Comparison of ENCODE assay signal across 18 mouse cellular contexts in the genomic region with DNA sequence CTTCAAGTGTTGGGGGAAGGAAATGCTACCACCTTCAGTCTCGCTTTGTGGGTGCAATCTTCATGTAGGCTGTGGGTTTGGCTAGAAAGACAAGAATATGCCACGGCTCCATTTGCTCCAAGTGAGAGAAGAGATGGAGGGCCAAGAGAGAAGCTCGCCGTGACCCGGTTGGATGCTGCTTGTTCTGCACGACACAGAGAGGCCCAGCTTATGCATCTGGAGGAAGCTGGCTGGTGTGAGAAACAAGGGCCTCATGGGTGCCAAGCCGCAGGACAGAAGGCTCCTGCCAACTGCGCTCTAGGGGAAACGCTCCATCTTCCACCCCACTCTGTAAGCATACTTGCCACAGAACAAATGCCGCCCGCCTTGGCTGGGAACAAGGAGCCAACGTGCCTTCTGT.
DNase-seq lines count a peak whose midpoint lies in the region; TF ChIP-seq lines count a peak whose summit lies in the region.
"Had no signal": no experiment of that assay in that cellular context is flagged by ENCODE, and none has a peak within 500 bp of the region (broad histone marks: within the 10 kb centered on the region; RNA-seq: fewer than 3 reads in every experiment).

No protein-coding gene starts in this region.

- no peak for TF ChIP-seq POLR2A in ES-Bruce4 (IDR thresholded peaks at IDR 0.05; ENCODE audit: insufficient read depth, low read length)
- TF ChIP-seq POLR2A in kidney, adult 2 months (IDR thresholded peaks at IDR 0.05; ENCODE audit: low read depth, low read length) = no peak

- H3K9me3 ChIP-seq in ES-Bruce4 (replicated peaks; ENCODE audit: control insufficient read depth, insufficient read depth, low read length, poor library complexity, severe bottlenecking) = no peaks in the 10 kb centered on the region
- H3K9me3 ChIP-seq: embryonic facial prominence, embryonic 10.5 days; heart, embryonic 10.5 days; hindbrain, embryonic 13.5 days had no signal

- TF ChIP-seq EP300 in ES-Bruce4 (IDR thresholded peaks at IDR 0.05; ENCODE audit: insufficient read depth, low read depth, low read length) = no peak

- no peak overlapping the region for H3K27ac ChIP-seq in ES-Bruce4 (ENCODE audit: insufficient read depth, low read length)
- H3K27ac ChIP-seq in kidney, adult 2 months (ENCODE audit: insufficient read depth, low read depth, low read length) = no peak overlapping the region
- H3K27ac ChIP-seq: embryonic facial prominence, embryonic 10.5 days; heart, embryonic 10.5 days had no signal

- 91% methylated on average over 12 of the region's 12 CpGs for WGBS in kidney, adult 2 months

- TF ChIP-seq CTCF in ES-Bruce4 (IDR thresholded peaks at IDR 0.05; ENCODE audit: low read depth, low read length) = no peak
- no peak for TF ChIP-seq CTCF in kidney, adult 2 months (conservative IDR thresholded peaks at IDR 0.05; ENCODE audit: insufficient read depth, insufficient read length, low read depth, low read length)

- intact Hi-C loops in left cerebral cortex, postnatal 4 days (cut with DNase I) = no loop called here

- no peaks in the 10 kb centered on the region for H3K36me3 ChIP-seq in ES-Bruce4 (ENCODE audit: control insufficient read depth, insufficient read depth, low read length, poor library complexity, severe bottlenecking)
- H3K36me3 ChIP-seq in kidney, adult 2 months (ENCODE audit: control insufficient read depth, insufficient read depth, low read length) = no peaks in the 10 kb centered on the region
- H3K36me3 ChIP-seq: embryonic facial prominence, embryonic 10.5 days; heart, embryonic 10.5 days; hindbrain, embryonic 13.5 days had no signal

- DNase-seq in frontal cortex, postnatal 36 days (ENCODE audit: low spot score in 2 of 2) = peak; percentile 7 to 25
- DNase-seq in frontal cortex, postnatal 10 days (ENCODE audit: low spot score in 2 of 2) = no peak
- DNase-seq in left cerebral cortex, adult 18-20 months (ENCODE audit: low spot score in 2 of 2) = peak; percentile 15 to 21
- DNase-seq in left cerebral cortex, postnatal 4 days = no peak
- peak; percentile 32 to 38 for DNase-seq in right cerebral cortex, postnatal 10 days (ENCODE audit: low spot score in 2 of 2)
- DNase-seq in kidney, adult 2 months = no peak
- no peak for DNase-seq in cerebellum, adult 9-10 months
- DNase-seq: adrenal gland, adult 2 months; adrenal gland, postnatal 25 days; cerebellum, adult 8-10 months; gastrocnemius, postnatal 36 days; heart, adult 18-20 months; heart, postnatal 10 days had no signal

- 0 out of 2 replicates have a peak overlapping the region, but pooled peaks have one; percentile 9 for H3K4me3 ChIP-seq in ES-Bruce4 (ENCODE audit: low read depth, low read length)
- no peak overlapping the region for H3K4me3 ChIP-seq in kidney, adult 2 months (ENCODE audit: insufficient read depth, low read depth, low read length)
- H3K4me3 ChIP-seq: embryonic facial prominence, embryonic 10.5 days; heart, embryonic 10.5 days; hindbrain, embryonic 13.5 days had no signal

- no peak overlapping the region for H3K9ac ChIP-seq in ES-Bruce4 (ENCODE audit: low read depth, poor library complexity, severe bottlenecking)
- H3K9ac ChIP-seq: hindbrain, embryonic 13.5 days had no signal

- H3K4me1 ChIP-seq in ES-Bruce4 (ENCODE audit: control insufficient read depth, insufficient read depth, low read length) = no peaks in the 10 kb centered on the region
- H3K4me1 ChIP-seq in kidney, adult 2 months (ENCODE audit: control insufficient read depth, insufficient read depth, low read length) = no peaks in the 10 kb centered on the region

- H3K27me3 ChIP-seq in ES-Bruce4 (ENCODE audit: control insufficient read depth, insufficient read depth, low read length, poor library complexity, severe bottlenecking) = no peaks in the 10 kb centered on the region
- no peaks in the 10 kb centered on the region for H3K27me3 ChIP-seq in kidney, adult 2 months (replicated peaks; ENCODE audit: control insufficient read depth, insufficient read depth, low read length)
- H3K27me3 ChIP-seq: CH12.LX; hindbrain, embryonic 13.5 days had no signal

Comparison
In these comparisons a context has a peak if more than half of its experiments do, and no peak if none do; other contexts are left out.
1. DNase-seq: peak in frontal cortex, postnatal 36 days (2 of 2), left cerebral cortex, adult 18-20 months (2 of 2) and right cerebral cortex, postnatal 10 days (2 of 2); none in frontal cortex, postnatal 10 days (0 of 2), left cerebral cortex, postnatal 4 days (single experiment), kidney, adult 2 months (single experiment) and cerebellum, adult 9-10 months (single experiment).